Mouse (Mus musculus) kidney, postnatal 0 days (tissue): ENCODE results near the gene Shcbp1l. TPM values are rescaled to one million over a fixed set of nuclear protein-coding genes. Genes with fewer than 3 reads are reported as not detected.

Experiments used
- ATAC-seq: fragments of 200-750 bp; cut with Nextera tagmentation; replicated peaks from 2 replicates; pipeline ENCODE4 v1.8.0; 2017; ENCODE audit warnings: low read depth, moderate number of reproducible peaks, moderate TSS enrichment, moderate library complexity; ENCODE audit not compliant: low FRiP score
- DNase-seq: peaks from one replicate; pipeline ENCODE4 v3.0.0-alpha.2; 2016; ENCODE audit warnings: low spot score
- H3K27ac ChIP-seq: fragments of 300-500 bp; sonication (generic); 2 replicates; pipeline ENCODE4 v1.5.1; 2014; ENCODE audit warnings: mild to moderate bottlenecking
- H3K27me3 ChIP-seq: fragments of 300-500 bp; sonication (generic); 2 replicates; pipeline ENCODE4 v1.6.1; 2014; ENCODE audit warnings: low read length, mixed read lengths; ENCODE audit not compliant: insufficient read depth
- H3K36me3 ChIP-seq: fragments of 300-500 bp; sonication (generic); 2 replicates; pipeline ENCODE4 v1.6.1; 2014; ENCODE audit warnings: low read length, mixed read lengths; ENCODE audit not compliant: insufficient read depth
- H3K4me1 ChIP-seq: fragments of 300-500 bp; sonication (generic); replicated peaks from 2 replicates; pipeline ENCODE4 v1.6.1; 2014; ENCODE audit warnings: antibody characterized with exemption, low read length, mixed read lengths; ENCODE audit not compliant: insufficient read depth
- H3K4me2 ChIP-seq: fragments of 300-500 bp; sonication (generic); 2 replicates; pipeline ENCODE4 v1.6.1; 2014; ENCODE audit warnings: mild to moderate bottlenecking, low read length, moderate library complexity, mixed read lengths
- H3K4me3 ChIP-seq: fragments of 300-500 bp; sonication (generic); replicated peaks from 2 replicates; pipeline ENCODE4 v1.5.1; 2014; ENCODE audit warnings: low read depth, low read length
- H3K9ac ChIP-seq: fragments of 300-500 bp; sonication (generic); 2 replicates; pipeline ENCODE4 v1.6.1; 2014; ENCODE audit warnings: low read depth, low read length
- H3K9me3 ChIP-seq: fragments of 300-500 bp; sonication (generic); replicated peaks from 2 replicates; pipeline ENCODE4 v1.6.1; 2016; ENCODE audit warnings: low read length, inconsistent platforms, mixed read lengths
- CTCF ChIP-seq: IDR thresholded peaks from 2 replicates; pipeline ENCODE4 v1.5.1; 2016; ENCODE audit warnings: antibody characterized with exemption, low read depth, mild to moderate bottlenecking, moderate library complexity
- WGBS: fragments of 180-500 bp; shearing (Covaris S2); extraction: QIAGEN DNeasy Blood & Tissue Kit; methylation state at CpG from one replicate; pipeline ENCODE4 v1.1.7; 2014; 5-methylcytosine and 5-hydroxymethylcytosine counted together
- polyA plus RNA-seq: library from polyadenylated mRNA; unstranded; fragments of >200 nt; fragmentation: Nextera tagmentation; extraction: Ambion mirVana; gene quantifications from 2 replicates; pipeline ENCODE4 v1.2.1, GENCODE M21; 2015

Gene Shcbp1l
- polyA plus RNA-seq, 1 experiment from 2014 or later: 0.39 TPM

- no peak overlapping the region for H3K4me3 ChIP-seq
- H3K9me3 ChIP-seq: no peaks in the 10 kb centered on the region
- ATAC-seq (no peak), DNase-seq (no peak)
- H3K4me2 ChIP-seq: no peak overlapping the region
- 77% methylated on average over 4 of the region's 4 CpGs for WGBS
- H3K9ac ChIP-seq: no peak overlapping the region
- no peaks in the 10 kb centered on the region for H3K36me3 ChIP-seq
- no peak overlapping the region for H3K27ac ChIP-seq
- H3K4me1 ChIP-seq: peaks cover 3% of the 10 kb centered on the region; the same call in 1 of the 2 replicates
- H3K27me3 ChIP-seq: no peaks in the 10 kb centered on the region
- no peak for TF ChIP-seq CTCF
Measured at GRCm38 (mm10) chr1:153489963-153490362, 65.0 kb downstream of the Shcbp1l start.

- TF ChIP-seq CTCF: no peak
- H3K4me2 ChIP-seq: no peak overlapping the region
- WGBS: 87% methylated on average over 2 of the region's 2 CpGs
Measured at GRCm38 (mm10) chr1:153491345-153491744, 66.4 kb downstream of the Shcbp1l start.

GRCm38 (mm10) chr1:153491822-153492221 lies 66.9 kb downstream of the Shcbp1l start:
- TF ChIP-seq CTCF: no peak
- no peaks in the 10 kb centered on the region for H3K4me1 ChIP-seq
- DNase-seq (no peak), ATAC-seq (no peak)
- WGBS: 91% methylated on average over 1 of the region's 1 CpGs
- H3K36me3 ChIP-seq: no peaks in the 10 kb centered on the region
- no peaks in the 10 kb centered on the region for H3K27me3 ChIP-seq
- H3K9me3 ChIP-seq: no peaks in the 10 kb centered on the region
- H3K27ac ChIP-seq: no peak overlapping the region
- H3K9ac ChIP-seq: no peak overlapping the region
- no peak overlapping the region for H3K4me2 ChIP-seq
- no peak overlapping the region for H3K4me3 ChIP-seq

More at GRCm38 (mm10) chr1:153491345-153491744, 66.4 kb downstream of the Shcbp1l start:
- no peak overlapping the region for H3K27ac ChIP-seq
- H3K27me3 ChIP-seq: no peaks in the 10 kb centered on the region
- H3K9me3 ChIP-seq: no peaks in the 10 kb centered on the region
- H3K36me3 ChIP-seq: no peaks in the 10 kb centered on the region
- no peak overlapping the region for H3K4me3 ChIP-seq
- DNase-seq: no peak
- ATAC-seq: no peak
- no peak overlapping the region for H3K9ac ChIP-seq
- no peaks in the 10 kb centered on the region for H3K4me1 ChIP-seq

- DNase-seq (no peak), ATAC-seq (no peak; the same call in 1 of the 2 replicates)
- Histone ChIP-seq H3K4me2 (no peak overlapping the region), H3K9me3 (no peaks in the 10 kb centered on the region), H3K27ac (no peak overlapping the region), H3K4me1 (no peaks in the 10 kb centered on the region), H3K9ac (no peak overlapping the region), H3K27me3 (no peaks in the 10 kb centered on the region), H3K4me3 (no peak overlapping the region), H3K36me3 (no peaks in the 10 kb centered on the region)
- TF ChIP-seq CTCF: no peak
- 35% methylated on average over 4 of the region's 4 CpGs for WGBS
Measured at GRCm38 (mm10) chr1:153493338-153493737, 68.4 kb downstream of the Shcbp1l start.

GRCm38 (mm10) chr1:153493931-153494330 lies 69.0 kb downstream of the Shcbp1l start:
- no peaks in the 10 kb centered on the region for H3K27me3 ChIP-seq
- ATAC-seq (no peak), DNase-seq (no peak)
- H3K9ac ChIP-seq: no peak overlapping the region
- H3K4me3 ChIP-seq: no peak overlapping the region
- TF ChIP-seq CTCF: no peak
- H3K27ac ChIP-seq: no peak overlapping the region
- H3K4me2 ChIP-seq: no peak overlapping the region
- no peaks in the 10 kb centered on the region for H3K4me1 ChIP-seq
- no peaks in the 10 kb centered on the region for H3K9me3 ChIP-seq
- H3K36me3 ChIP-seq: no peaks in the 10 kb centered on the region
- WGBS: 38% methylated on average over 6 of the region's 6 CpGs

- H3K36me3 ChIP-seq: no peaks in the 10 kb centered on the region
- H3K9me3 ChIP-seq: no peaks in the 10 kb centered on the region
- no peak overlapping the region for H3K4me3 ChIP-seq
- 66% methylated on average over 3 of the region's 3 CpGs for WGBS
- H3K9ac ChIP-seq: no peak overlapping the region
- no peaks in the 10 kb centered on the region for H3K4me1 ChIP-seq
- H3K4me2 ChIP-seq: no peak overlapping the region
- no peak for TF ChIP-seq CTCF
- no peak overlapping the region for H3K27ac ChIP-seq
- peak; percentile 50 for ATAC-seq
- H3K27me3 ChIP-seq: no peaks in the 10 kb centered on the region
- no peak for DNase-seq
Measured at GRCm38 (mm10) chr1:153496030-153496429, 71.1 kb downstream of the Shcbp1l start.

GRCm38 (mm10) chr1:153500030-153500429 lies 75.1 kb downstream of the Shcbp1l start:
- ATAC-seq (no peak), DNase-seq (no peak)
- H3K27ac ChIP-seq: no peak overlapping the region
- no peak overlapping the region for H3K4me3 ChIP-seq
- no peaks in the 10 kb centered on the region for H3K4me1 ChIP-seq
- H3K9ac ChIP-seq: no peak overlapping the region
- no peaks in the 10 kb centered on the region for H3K36me3 ChIP-seq
- H3K9me3 ChIP-seq: no peaks in the 10 kb centered on the region
- no peak for TF ChIP-seq CTCF
- H3K27me3 ChIP-seq: no peaks in the 10 kb centered on the region
- 81% methylated on average over 9 of the region's 9 CpGs for WGBS
- H3K4me2 ChIP-seq: no peak overlapping the region
